Comparison of ENCODE assay signal across 18 mouse cellular contexts in genomic region chrX:13372752-13373151, GRCm38 (mm10).
"Had no signal": no experiment of that assay in that cellular context is flagged by ENCODE, and none has a peak within 500 bp of the region (broad histone marks: within the 10 kb centered on the region; RNA-seq: fewer than 3 reads in every experiment).

No protein-coding gene starts in this region.

- DNase-seq: lung, adult 18-20 months; lung, embryonic 14.5 days; lung, postnatal 10 days; lung, postnatal 4 days; midbrain, embryonic 14.5 days; retina, postnatal 1 day; right cerebral cortex, postnatal 14 days; thymus, adult 18-20 months; thymus, postnatal 14 days; thymus, postnatal 36 days had no signal

- H3K4me3 ChIP-seq: midbrain, embryonic 10.5 days; midbrain, embryonic 12.5 days; myocyte; neural tube, embryonic 13.5 days; neural tube, embryonic 15.5 days; stomach, embryonic 15.5 days had no signal

- H3K27ac ChIP-seq: liver, embryonic 14.5 days; midbrain, embryonic 10.5 days; midbrain, embryonic 12.5 days; neural tube, embryonic 13.5 days; neural tube, embryonic 15.5 days; stomach, embryonic 15.5 days had no signal

- H3K27me3 ChIP-seq: midbrain, embryonic 12.5 days; neural tube, embryonic 15.5 days; stomach, embryonic 15.5 days had no signal

- H3K4me1 ChIP-seq: midbrain, embryonic 10.5 days; midbrain, embryonic 12.5 days; neural tube, embryonic 13.5 days; neural tube, embryonic 15.5 days; stomach, embryonic 15.5 days had no signal

- ATAC-seq: midbrain, embryonic 16.5 days had no signal

- H3K9ac ChIP-seq: liver, embryonic 14.5 days; lung, embryonic 14.5 days; midbrain, embryonic 12.5 days; neural tube, embryonic 13.5 days; neural tube, embryonic 15.5 days; stomach, embryonic 15.5 days had no signal

- H3K4me2 ChIP-seq: lung, embryonic 14.5 days; midbrain, embryonic 12.5 days; neural tube, embryonic 13.5 days; neural tube, embryonic 15.5 days; stomach, embryonic 15.5 days had no signal

- H3K36me3 ChIP-seq: midbrain, embryonic 10.5 days; midbrain, embryonic 12.5 days; neural tube, embryonic 13.5 days; neural tube, embryonic 15.5 days; stomach, embryonic 15.5 days had no signal

- H3K9me3 ChIP-seq: midbrain, embryonic 10.5 days; midbrain, embryonic 12.5 days; neural tube, embryonic 13.5 days; neural tube, embryonic 15.5 days; stomach, embryonic 15.5 days had no signal
